Mouse (Mus musculus): ENCODE measurements at regions not wholly inside any gene's neighbourhood (a gene's known extent, or its start where the extent isn't known, plus 50 kb on each side); places are given as distances from the start of the nearest gene placed in this dataset.

- TF ChIP-seq POLR2A (IDR thresholded peaks at IDR 0.05; ENCODE audit: borderline replicate concordance, insufficient read depth, low read length) (no peak), CTCF (IDR thresholded peaks at IDR 0.05; ENCODE audit: borderline replicate concordance, insufficient read depth, low read depth, low read length) (no peak)
These were observed 114.8 kb upstream of the Supt20 start for GRCm38 (mm10) chr3:54577851-54578250.

Data from cerebellum, adult 2 months (tissue).